Mouse (Mus musculus): ENCODE data around the gene Rbsn. TPM values are rescaled to one million over a fixed set of nuclear protein-coding genes. Genes with fewer than 3 reads are reported as not detected.

Gene Rbsn
- polyA plus RNA-seq, 1 experiment from 2014 or later = 17.0 TPM

DNA sequence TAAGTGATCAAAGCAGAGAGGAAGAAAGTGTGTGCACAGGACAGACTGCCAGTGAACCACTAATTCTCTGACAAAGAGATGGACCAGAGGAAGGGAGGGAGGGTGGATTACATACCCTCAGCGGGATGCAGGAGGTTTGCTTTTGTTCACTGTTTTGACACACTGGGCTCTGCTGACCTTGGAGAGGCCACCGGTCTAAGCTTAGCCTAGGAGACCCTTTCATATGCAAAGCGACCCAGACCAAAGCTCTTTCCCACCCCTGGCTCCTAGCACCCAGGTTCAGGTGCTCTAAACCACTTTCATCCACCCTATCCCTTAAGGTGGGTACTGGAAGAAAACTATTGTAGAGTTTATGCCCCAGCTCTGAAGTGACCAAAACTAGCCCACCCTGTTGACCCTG lies 31.6 kb upstream of the Rbsn start:
- Histone ChIP-seq H3K9me3 (ENCODE audit: control insufficient read depth, low read length) (no peaks in the 10 kb centered on the region), H3K27me3 (ENCODE audit: control insufficient read depth, insufficient read depth, low read length) (peaks cover 5% of the 10 kb centered on the region; the same call in 1 of the 2 replicates), H3K36me3 (ENCODE audit: control insufficient read depth, insufficient read depth, low read length) (no peaks in the 10 kb centered on the region), H3K9ac (ENCODE audit: low read length) (no peak overlapping the region), H3K27ac (replicated peaks) (no peak overlapping the region), H3K4me3 (ENCODE audit: low read depth, low read length) (no peak overlapping the region), H3K4me2 (replicated peaks; ENCODE audit: low read depth) (no peak overlapping the region), H3K4me1 (replicated peaks; ENCODE audit: control insufficient read depth, insufficient read depth) (no peaks in the 10 kb centered on the region)
- no peak for ATAC-seq (ENCODE audit: low FRiP score, low TSS enrichment)
- 26% methylated on average over 3 of the region's 3 CpGs for WGBS
- no peak for DNase-seq (ENCODE audit: low spot score)
- no peak for TF ChIP-seq CTCF (IDR thresholded peaks at IDR 0.05; ENCODE audit: low read depth)

DNA sequence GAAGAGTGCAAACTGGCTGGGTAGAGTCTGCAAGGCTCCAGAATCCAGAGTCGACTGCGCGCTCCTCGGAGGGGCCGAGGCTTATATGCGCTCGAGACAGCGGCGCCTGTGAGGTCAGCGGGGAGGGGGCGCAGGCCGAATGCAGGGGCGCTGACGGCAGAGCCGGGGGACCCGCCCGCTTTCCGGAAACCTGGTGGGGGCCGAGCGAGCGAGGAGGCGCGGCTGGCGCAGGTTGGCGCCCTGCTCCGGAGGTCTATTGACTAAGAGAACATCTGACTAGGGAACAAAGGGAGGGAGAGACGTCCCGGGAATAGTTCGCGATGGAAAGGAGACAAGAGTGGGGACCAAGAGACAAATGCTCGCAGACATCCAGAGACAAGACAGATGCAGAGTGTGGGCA lies 29.9 kb upstream of the Rbsn start, which contains the start of gene Trh:
TSS of gene Trh (minus strand) at position 60 of the 400 bp plus-strand sequence.
- peak within 1 kb of the TSS; percentile 45 for H3K4me2 ChIP-seq (replicated peaks; ENCODE audit: low read depth)
- TF ChIP-seq CTCF (IDR thresholded peaks at IDR 0.05; ENCODE audit: low read depth) = no peak
- TF ChIP-seq EP300 (optimal IDR thresholded peaks at IDR 0.05) = no peak
- H3K9ac ChIP-seq (ENCODE audit: low read length) = no peak within 1 kb of the TSS
- H3K36me3 ChIP-seq (ENCODE audit: control insufficient read depth, insufficient read depth, low read length) = no peaks in the 10 kb centered on the region
- no peak; the same call in 1 of the 2 replicates for ATAC-seq (ENCODE audit: low FRiP score, low TSS enrichment)
- no peaks in the 10 kb centered on the region for H3K4me1 ChIP-seq (replicated peaks; ENCODE audit: control insufficient read depth, insufficient read depth)
- H3K9me3 ChIP-seq (ENCODE audit: control insufficient read depth, low read length) = no peaks in the 10 kb centered on the region
- peak within 1 kb of the TSS; percentile 27 for H3K4me3 ChIP-seq (ENCODE audit: low read depth, low read length)
- H3K27ac ChIP-seq (replicated peaks) = no peak within 1 kb of the TSS
- no peak for DNase-seq (ENCODE audit: low spot score)
- peaks cover 5% of the 10 kb centered on the region; the same call in 1 of the 2 replicates for H3K27me3 ChIP-seq (ENCODE audit: control insufficient read depth, insufficient read depth, low read length)
- WGBS = under 1% methylated on average over 31 of the region's 31 CpGs

DNA sequence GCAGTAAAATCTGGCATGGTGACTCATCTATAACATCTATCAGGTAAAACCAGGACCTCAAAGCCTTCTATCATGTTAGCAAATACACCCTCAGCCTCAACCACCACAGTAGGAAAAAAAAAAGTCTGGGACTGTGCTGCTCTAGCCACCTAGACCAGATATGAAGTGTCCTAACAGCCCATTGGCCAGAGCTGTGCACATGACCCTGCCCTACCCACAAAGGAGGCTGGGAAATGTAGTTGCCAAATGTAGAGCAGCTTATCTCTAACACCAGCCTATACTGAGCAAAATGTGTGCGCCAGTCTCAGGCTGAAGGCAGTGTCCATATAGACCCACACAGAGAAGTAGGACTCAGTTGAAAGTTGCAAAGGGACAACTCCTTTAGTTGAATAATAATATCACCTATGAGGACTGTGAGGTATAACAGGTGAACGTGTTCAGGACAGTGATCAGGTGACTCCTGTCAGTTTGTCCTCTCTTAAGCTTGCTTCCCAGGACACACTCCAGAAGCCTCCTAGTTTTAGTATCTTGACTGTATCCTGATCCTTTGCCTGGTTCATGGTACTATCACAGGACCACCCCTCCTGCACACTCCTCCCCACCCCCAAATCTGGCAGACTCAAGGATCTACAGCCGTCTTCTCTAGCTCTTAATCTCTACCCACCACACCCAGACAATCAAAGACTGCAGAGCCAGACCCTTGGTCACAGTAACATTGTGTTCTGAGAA lies 26.6 kb upstream of the Rbsn start:
- no peak overlapping the region for H3K27ac ChIP-seq (replicated peaks)
- no peak overlapping the region for H3K4me3 ChIP-seq (ENCODE audit: low read depth, low read length)
- no peaks in the 10 kb centered on the region for H3K36me3 ChIP-seq (ENCODE audit: control insufficient read depth, insufficient read depth, low read length)
- DNase-seq (ENCODE audit: low spot score) (peak; percentile 65), ATAC-seq (ENCODE audit: low FRiP score, low TSS enrichment) (peak; percentile 93)
- no peaks in the 10 kb centered on the region for H3K4me1 ChIP-seq (replicated peaks; ENCODE audit: control insufficient read depth, insufficient read depth)
- TF ChIP-seq EP300 (optimal IDR thresholded peaks at IDR 0.05) (no peak), CTCF (IDR thresholded peaks at IDR 0.05; ENCODE audit: low read depth) (no peak)
- H3K27me3 ChIP-seq (ENCODE audit: control insufficient read depth, insufficient read depth, low read length) = peaks cover 5% of the 10 kb centered on the region; the same call in 1 of the 2 replicates
- no peak overlapping the region for H3K9ac ChIP-seq (ENCODE audit: low read length)
- WGBS = 50% methylated on average over 3 of the region's 3 CpGs
- no peak overlapping the region for H3K4me2 ChIP-seq (replicated peaks; ENCODE audit: low read depth)
- H3K9me3 ChIP-seq (ENCODE audit: control insufficient read depth, low read length) = no peaks in the 10 kb centered on the region

DNA sequence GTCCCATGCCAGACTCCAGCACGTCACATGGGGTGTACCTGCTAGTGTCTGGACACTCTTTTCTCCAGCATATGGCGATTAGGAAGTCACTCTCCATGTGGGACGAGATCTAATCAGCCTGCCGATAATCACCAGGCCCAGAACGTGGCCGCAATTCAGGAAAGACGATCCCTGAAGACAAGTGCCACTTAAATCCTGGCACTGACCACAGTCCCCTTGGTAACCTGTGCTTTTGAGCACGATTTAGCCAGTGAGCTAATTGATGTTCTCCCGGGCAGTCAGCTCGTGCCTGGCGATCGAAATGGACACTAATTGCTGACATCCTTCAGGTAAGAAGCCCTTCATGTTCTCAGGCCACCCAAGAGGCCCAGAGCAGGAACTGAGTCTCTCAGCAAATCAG lies 20.3 kb upstream of the Rbsn start:
- TF ChIP-seq EP300 (optimal IDR thresholded peaks at IDR 0.05) (no peak), CTCF (IDR thresholded peaks at IDR 0.05; ENCODE audit: low read depth) (no peak)
- no peak for ATAC-seq (ENCODE audit: low FRiP score, low TSS enrichment)
- H3K27me3 ChIP-seq (ENCODE audit: control insufficient read depth, insufficient read depth, low read length) = no peaks in the 10 kb centered on the region

DNA sequence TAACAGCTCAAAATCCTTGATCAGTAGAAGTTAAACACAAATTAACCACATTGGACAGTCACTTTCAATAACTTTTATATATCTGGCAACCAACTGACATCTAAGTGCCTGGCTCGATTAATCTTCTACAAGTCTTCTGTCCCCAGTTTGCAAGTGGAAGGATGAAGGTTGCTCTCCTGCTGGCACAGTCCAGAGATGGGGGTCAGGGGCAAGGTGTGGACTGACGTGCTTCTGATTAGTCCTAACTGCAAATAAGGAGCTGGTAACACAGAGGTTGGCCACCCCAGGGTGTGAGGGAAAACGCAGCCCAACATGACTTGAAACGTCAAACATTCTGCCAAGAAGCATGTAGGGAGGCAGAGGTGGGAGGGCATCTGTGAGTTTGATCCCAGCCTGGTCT lies 17.0 kb upstream of the Rbsn start:
- H3K9me3 ChIP-seq (ENCODE audit: control insufficient read depth, low read length) = no peaks in the 10 kb centered on the region

More for the DNA sequence above, 20.3 kb upstream of the Rbsn start:
- no peak overlapping the region for H3K4me2 ChIP-seq (replicated peaks; ENCODE audit: low read depth)
- H3K9me3 ChIP-seq (ENCODE audit: control insufficient read depth, low read length) = no peaks in the 10 kb centered on the region
- no peak for DNase-seq (ENCODE audit: low spot score)
- no peak overlapping the region for H3K4me3 ChIP-seq (ENCODE audit: low read depth, low read length)
- H3K9ac ChIP-seq (ENCODE audit: low read length) = no peak overlapping the region
- 71% methylated on average over 12 of the region's 12 CpGs for WGBS
- no peaks in the 10 kb centered on the region for H3K4me1 ChIP-seq (replicated peaks; ENCODE audit: control insufficient read depth, insufficient read depth)
- no peaks in the 10 kb centered on the region for H3K36me3 ChIP-seq (ENCODE audit: control insufficient read depth, insufficient read depth, low read length)
- H3K27ac ChIP-seq (replicated peaks) = no peak overlapping the region

DNA sequence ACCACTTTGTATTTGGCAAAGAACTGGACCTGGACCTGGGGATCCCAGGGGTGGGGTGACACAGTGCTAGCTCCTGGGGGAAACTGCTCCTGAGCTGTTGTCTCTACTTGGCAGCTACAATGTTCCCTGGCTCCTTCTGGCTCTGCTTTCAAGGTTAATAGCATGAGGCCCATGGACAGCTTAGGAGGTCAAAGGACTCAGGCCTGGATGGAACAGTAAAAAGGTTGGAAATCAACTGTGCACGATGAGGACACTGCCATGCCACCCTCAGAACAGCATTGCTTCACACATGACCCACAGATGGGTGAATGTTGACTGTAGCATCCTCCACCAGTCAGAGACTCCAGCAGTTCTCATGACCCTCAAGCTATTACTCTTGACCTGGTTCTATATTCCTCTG lies 16.6 kb upstream of the Rbsn start:
- Histone ChIP-seq H3K36me3 (ENCODE audit: control insufficient read depth, insufficient read depth, low read length) (no peaks in the 10 kb centered on the region), H3K4me3 (ENCODE audit: low read depth, low read length) (no peak overlapping the region), H3K9me3 (ENCODE audit: control insufficient read depth, low read length) (no peaks in the 10 kb centered on the region), H3K4me1 (replicated peaks; ENCODE audit: control insufficient read depth, insufficient read depth) (no peaks in the 10 kb centered on the region), H3K4me2 (replicated peaks; ENCODE audit: low read depth) (no peak overlapping the region), H3K9ac (ENCODE audit: low read length) (no peak overlapping the region), H3K27me3 (ENCODE audit: control insufficient read depth, insufficient read depth, low read length) (no peaks in the 10 kb centered on the region), H3K27ac (replicated peaks) (no peak overlapping the region)
- WGBS = 48% methylated on average over 1 of the region's 1 CpGs
- DNase-seq (ENCODE audit: low spot score) = no peak
- ATAC-seq (ENCODE audit: low FRiP score, low TSS enrichment) = no peak
- TF ChIP-seq EP300 (optimal IDR thresholded peaks at IDR 0.05) (no peak), CTCF (IDR thresholded peaks at IDR 0.05; ENCODE audit: low read depth) (no peak)

More for the DNA sequence above, 17.0 kb upstream of the Rbsn start:
- 63% methylated on average over 4 of the region's 4 CpGs for WGBS
- H3K36me3 ChIP-seq (ENCODE audit: control insufficient read depth, insufficient read depth, low read length) = no peaks in the 10 kb centered on the region
- no peak overlapping the region for H3K9ac ChIP-seq (ENCODE audit: low read length)
- H3K4me2 ChIP-seq (replicated peaks; ENCODE audit: low read depth) = no peak overlapping the region
- H3K4me3 ChIP-seq (ENCODE audit: low read depth, low read length) = no peak overlapping the region
- H3K27ac ChIP-seq (replicated peaks) = no peak overlapping the region
- TF ChIP-seq EP300 (optimal IDR thresholded peaks at IDR 0.05) = no peak
- no peak for TF ChIP-seq CTCF (IDR thresholded peaks at IDR 0.05; ENCODE audit: low read depth)
- ATAC-seq (ENCODE audit: low FRiP score, low TSS enrichment) (no peak), DNase-seq (ENCODE audit: low spot score) (no peak)
- H3K4me1 ChIP-seq (replicated peaks; ENCODE audit: control insufficient read depth, insufficient read depth) = no peaks in the 10 kb centered on the region
- H3K27me3 ChIP-seq (ENCODE audit: control insufficient read depth, insufficient read depth, low read length) = no peaks in the 10 kb centered on the region

Measured in stomach, postnatal 0 days (tissue).